9 mouse cellular contexts compared by ENCODE assay signal in the genomic region with DNA sequence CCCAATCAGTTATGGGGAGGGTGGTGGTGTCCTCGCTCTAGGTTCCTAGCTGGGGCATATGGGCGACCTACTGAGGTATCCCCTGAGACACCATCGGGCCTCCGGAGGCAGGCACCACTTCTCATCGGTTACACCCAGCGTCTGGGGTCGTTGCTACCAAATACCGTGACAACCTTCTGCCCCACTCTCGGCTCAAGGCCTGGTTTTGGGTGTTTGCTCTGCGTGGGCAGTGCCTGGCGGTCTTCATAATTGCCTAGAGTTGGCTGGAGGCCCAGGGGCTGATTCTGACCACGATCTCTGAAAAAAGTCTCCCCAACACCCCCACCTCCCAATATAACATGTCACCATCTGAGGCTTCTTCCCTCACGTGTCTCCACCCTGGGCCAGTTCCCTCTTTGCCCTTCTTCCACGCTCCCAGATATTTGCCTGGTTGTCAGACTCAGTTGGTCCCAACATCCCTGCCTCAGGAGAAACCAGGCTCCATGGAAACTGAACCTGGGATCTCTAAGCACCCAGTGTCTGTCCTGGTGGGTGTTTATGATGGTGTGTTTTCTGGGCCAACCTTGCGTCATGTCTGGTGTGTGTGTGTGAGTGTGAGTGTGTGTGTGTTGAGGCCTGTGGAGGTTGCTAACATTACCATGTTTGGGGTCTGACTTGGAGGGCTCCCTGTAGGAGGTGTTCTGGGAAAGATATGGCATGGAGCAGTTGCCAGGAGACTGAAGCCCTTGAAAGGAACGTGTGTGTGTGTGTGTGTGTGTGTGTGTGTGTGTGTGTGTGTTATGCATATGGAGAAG. TPM values are rescaled to one million over a fixed set of nuclear protein-coding genes. Genes with fewer than 3 reads are reported as not detected.
A peak's percentile ranks its signal among the peaks of the same experiment; 100 is the strongest.
DNase-seq lines count a peak whose midpoint lies in the region; ATAC-seq and TF ChIP-seq lines count a peak whose summit lies in the region.
"Had no signal": no experiment of that assay in that cellular context is flagged by ENCODE, and none has a peak within 500 bp of the region (broad histone marks: within the 10 kb centered on the region; RNA-seq: fewer than 3 reads in every experiment).

No protein-coding gene starts in this region.

- peak overlapping the region; percentile 86 for H3ac ChIP-seq in C2C12 (ENCODE audit: control insufficient read depth, insufficient read length, low read depth)

- peak overlapping the region; percentile 87 for H3K27ac ChIP-seq in heart, embryonic 10.5 days
- no peak overlapping the region; the same call in 1 of the 2 replicates for H3K27ac ChIP-seq in embryonic facial prominence, embryonic 14.5 days (replicated peaks; ENCODE audit: low read depth, low read length)
- H3K27ac ChIP-seq in hindbrain, embryonic 15.5 days (replicated peaks) = 0 out of 2 replicates have a peak overlapping the region, but pooled peaks have one; percentile 21
- no peak overlapping the region for H3K27ac ChIP-seq in stomach, embryonic 16.5 days (ENCODE audit: low read length)

- no peak for DNase-seq in heart, embryonic 10.5 days (ENCODE audit: low spot score)
- DNase-seq in heart, postnatal 10 days = no peak
- no peak for DNase-seq in embryonic facial prominence, embryonic 14.5 days (ENCODE audit: low spot score)
- peak; percentile 21 for DNase-seq in lung, postnatal 10 days
- no peak for DNase-seq in gastrocnemius, postnatal 25 days

- H3K36me3 ChIP-seq in heart, embryonic 10.5 days = 0 out of 2 replicates have a peak, but pooled peaks cover 3% of the 10 kb centered on the region
- no peaks in the 10 kb centered on the region for H3K36me3 ChIP-seq in C2C12 (ENCODE audit: control insufficient read depth, insufficient read depth)
- H3K36me3 ChIP-seq in embryonic facial prominence, embryonic 14.5 days (ENCODE audit: control insufficient read depth, insufficient read depth, low read length) = peaks cover 4% of the 10 kb centered on the region; the same call in 1 of the 2 replicates
- H3K36me3 ChIP-seq in hindbrain, embryonic 15.5 days = no peaks in the 10 kb centered on the region
- H3K36me3 ChIP-seq in stomach, embryonic 16.5 days (ENCODE audit: control insufficient read depth, insufficient read depth, low read length) = no peaks in the 10 kb centered on the region

- H3K4me3 ChIP-seq in heart, embryonic 10.5 days = peak overlapping the region; percentile 79
- peak overlapping the region; percentile 59 for H3K4me3 ChIP-seq in C2C12 (ENCODE audit: insufficient read depth, poor library complexity, severe bottlenecking)
- H3K4me3 ChIP-seq in embryonic facial prominence, embryonic 14.5 days (ENCODE audit: low read depth, low read length) = peak overlapping the region; percentile 70
- peak overlapping the region; percentile 52 for H3K4me3 ChIP-seq in hindbrain, embryonic 15.5 days
- peak overlapping the region; percentile 71 for H3K4me3 ChIP-seq in stomach, embryonic 16.5 days (replicated peaks; ENCODE audit: low read length)

- intact Hi-C loops in heart, postnatal 10 days (cut with DNase I) = loop anchor here (5.0 kb wide), 1 partner anchor 266 kb away; no protein-coding TSS in a partner anchor

- peaks cover 7% of the 10 kb centered on the region for H3K79me3 ChIP-seq in C2C12 (ENCODE audit: low read depth)

- peak overlapping the region; percentile 93 for H3K4me2 ChIP-seq in embryonic facial prominence, embryonic 14.5 days (ENCODE audit: low read depth, low read length)
- peak overlapping the region; percentile 64 for H3K4me2 ChIP-seq in hindbrain, embryonic 15.5 days
- peak overlapping the region; percentile 94 for H3K4me2 ChIP-seq in stomach, embryonic 16.5 days (ENCODE audit: low read depth, low read length)

- peaks cover 55% of the 10 kb centered on the region for H3K4me1 ChIP-seq in heart, embryonic 10.5 days
- peaks cover 12% of the 10 kb centered on the region; the same call in 1 of the 2 replicates for H3K4me1 ChIP-seq in embryonic facial prominence, embryonic 14.5 days (ENCODE audit: control insufficient read depth, insufficient read depth, low read length)
- peaks cover 44% of the 10 kb centered on the region for H3K4me1 ChIP-seq in hindbrain, embryonic 15.5 days (replicated peaks)
- H3K4me1 ChIP-seq in stomach, embryonic 16.5 days (ENCODE audit: control insufficient read depth, insufficient read depth, low read length) = peaks cover 29% of the 10 kb centered on the region

- no peaks in the 10 kb centered on the region for H3K9me3 ChIP-seq in heart, embryonic 10.5 days
- H3K9me3 ChIP-seq in embryonic facial prominence, embryonic 14.5 days (ENCODE audit: control insufficient read depth, low read length) = no peaks in the 10 kb centered on the region
- no peaks in the 10 kb centered on the region for H3K9me3 ChIP-seq in hindbrain, embryonic 15.5 days
- H3K9me3 ChIP-seq in stomach, embryonic 16.5 days (replicated peaks; ENCODE audit: control insufficient read depth, low read length) = no peaks in the 10 kb centered on the region

- TF ChIP-seq CTCF in C2C12 (IDR thresholded peaks at IDR 0.05; ENCODE audit: control insufficient read depth, insufficient read depth, insufficient read length) = no peak

- peak overlapping the region; percentile 67 for H3K9ac ChIP-seq in embryonic facial prominence, embryonic 14.5 days (ENCODE audit: low read depth, low read length)
- H3K9ac ChIP-seq in hindbrain, embryonic 15.5 days = peak overlapping the region; percentile 46
- peak overlapping the region; percentile 81 for H3K9ac ChIP-seq in stomach, embryonic 16.5 days (ENCODE audit: low read length)

- H3K79me2 ChIP-seq in C2C12 (ENCODE audit: control insufficient read depth, insufficient read depth) = peaks cover 16% of the 10 kb centered on the region

- no peak for ATAC-seq in embryonic facial prominence, embryonic 14.5 days (ENCODE audit: low read depth)
- peak; percentile 4 for ATAC-seq in hindbrain, embryonic 15.5 days (ENCODE audit: low FRiP score, low read depth)
- ATAC-seq in stomach, embryonic 16.5 days (ENCODE audit: insufficient read depth, low FRiP score) = no peak

- 24% methylated on average over 16 of the region's 16 CpGs for WGBS in heart, embryonic 10.5 days
- 14% methylated on average over 16 of the region's 16 CpGs for WGBS in embryonic facial prominence, embryonic 14.5 days
- 5% methylated on average over 16 of the region's 16 CpGs for WGBS in hindbrain, embryonic 15.5 days
- 14% methylated on average over 16 of the region's 16 CpGs for WGBS in stomach, embryonic 16.5 days

- H3K27me3 ChIP-seq in heart, embryonic 10.5 days (ENCODE audit: insufficient read depth, poor library complexity, severe bottlenecking) = peaks cover 48% of the 10 kb centered on the region
- H3K27me3 ChIP-seq in C2C12 (ENCODE audit: control insufficient read depth, insufficient read depth, insufficient read length) = no peaks in the 10 kb centered on the region
- no peaks in the 10 kb centered on the region for H3K27me3 ChIP-seq in embryonic facial prominence, embryonic 14.5 days (replicated peaks; ENCODE audit: control insufficient read depth, insufficient read depth, low read length)
- H3K27me3 ChIP-seq in hindbrain, embryonic 15.5 days = no peaks in the 10 kb centered on the region
- no peaks in the 10 kb centered on the region for H3K27me3 ChIP-seq in stomach, embryonic 16.5 days (ENCODE audit: control insufficient read depth, insufficient read depth, low read length)

RNA-seq across cellular contexts. Expression of gene Atp1a2, which starts 15.1 kb away (rescaled TPM):
- polyA plus RNA-seq in heart, embryonic 10.5 days (2016; fragmentation: Nextera tagmentation; extraction: Ambion mirVana) = 8.7 and 22.5 TPM in 2 replicates
- total RNA-seq in heart, postnatal 10 days (2021) = 100 to 1,000 TPM; 228 to 235 TPM
- polyA plus RNA-seq in C2C12 (2012; fragmentation: generic; extraction: Trizol) = 0.76 TPM
- 5.6 and 6.2 TPM in 2 replicates for polyA plus RNA-seq in embryonic facial prominence, embryonic 14.5 days (2014; fragmentation: Nextera tagmentation; extraction: Ambion mirVana)
- 74.3 and 75.8 TPM in 2 replicates for polyA plus RNA-seq in hindbrain, embryonic 15.5 days (2015; fragmentation: Nextera tagmentation; extraction: Ambion mirVana)
- 5.7 and 7.5 TPM in 2 replicates for polyA plus RNA-seq in stomach, embryonic 16.5 days (2015; fragmentation: Nextera tagmentation; extraction: Ambion mirVana)
- total RNA-seq in gastrocnemius, postnatal 25 days (2021) = 1,000 to 10,000 TPM; 1,026 to 1,397 TPM

RNA-seq across cellular contexts. Expression of gene Kcnj9, which starts 16.2 kb away (rescaled TPM):
- polyA plus RNA-seq in heart, embryonic 10.5 days (2016; fragmentation: Nextera tagmentation; extraction: Ambion mirVana) = not detected in 2 replicates
- total RNA-seq in heart, postnatal 10 days (2021) = not detected
- polyA plus RNA-seq in C2C12 (2012; fragmentation: generic; extraction: Trizol) = 0.06 TPM
- 0.06 TPM in 1 of 2 replicates, not detected in the other for polyA plus RNA-seq in embryonic facial prominence, embryonic 14.5 days (2014; fragmentation: Nextera tagmentation; extraction: Ambion mirVana)
- polyA plus RNA-seq in hindbrain, embryonic 15.5 days (2015; fragmentation: Nextera tagmentation; extraction: Ambion mirVana) = 4.1 and 4.3 TPM in 2 replicates
- polyA plus RNA-seq in stomach, embryonic 16.5 days (2015; fragmentation: Nextera tagmentation; extraction: Ambion mirVana) = 0.07 TPM in 1 of 2 replicates, not detected in the other
- not detected for total RNA-seq in gastrocnemius, postnatal 25 days (2021)

RNA-seq across cellular contexts. Expression of gene Kcnj10, which starts 28.0 kb away (rescaled TPM):
- 0.09 TPM in 1 of 2 replicates, not detected in the other for polyA plus RNA-seq in heart, embryonic 10.5 days (2016; fragmentation: Nextera tagmentation; extraction: Ambion mirVana)
- under 1 TPM; 0.05 to 0.19 TPM for total RNA-seq in heart, postnatal 10 days (2021)
- polyA plus RNA-seq in C2C12 (2012; fragmentation: generic; extraction: Trizol) = not detected
- 0.18 and 0.28 TPM in 2 replicates for polyA plus RNA-seq in embryonic facial prominence, embryonic 14.5 days (2014; fragmentation: Nextera tagmentation; extraction: Ambion mirVana)
- polyA plus RNA-seq in hindbrain, embryonic 15.5 days (2015; fragmentation: Nextera tagmentation; extraction: Ambion mirVana) = 2.9 and 3.0 TPM in 2 replicates
- polyA plus RNA-seq in stomach, embryonic 16.5 days (2015; fragmentation: Nextera tagmentation; extraction: Ambion mirVana) = 0.07 and 0.19 TPM in 2 replicates
- total RNA-seq in gastrocnemius, postnatal 25 days (2021) = under 1 TPM; 0.08 to 0.13 TPM

RNA-seq across cellular contexts. Expression of gene Igsf8, which starts 51.5 kb away (rescaled TPM):
- polyA plus RNA-seq in heart, embryonic 10.5 days (2016; fragmentation: Nextera tagmentation; extraction: Ambion mirVana) = 30.1 and 33.2 TPM in 2 replicates
- 10 to 100 TPM; 13.6 to 17.1 TPM for total RNA-seq in heart, postnatal 10 days (2021)
- polyA plus RNA-seq in C2C12 (2012; fragmentation: generic; extraction: Trizol) = 95.3 TPM
- 57.2 and 60.4 TPM in 2 replicates for polyA plus RNA-seq in embryonic facial prominence, embryonic 14.5 days (2014; fragmentation: Nextera tagmentation; extraction: Ambion mirVana)
- 75.3 and 79.0 TPM in 2 replicates for polyA plus RNA-seq in hindbrain, embryonic 15.5 days (2015; fragmentation: Nextera tagmentation; extraction: Ambion mirVana)
- polyA plus RNA-seq in stomach, embryonic 16.5 days (2015; fragmentation: Nextera tagmentation; extraction: Ambion mirVana) = 27.8 and 35.0 TPM in 2 replicates
- total RNA-seq in gastrocnemius, postnatal 25 days (2021) = 10 to 100 TPM in 1 of 2 experiments, 1 to 10 TPM in 1; 9.2 to 10.7 TPM

RNA-seq across cellular contexts. Expression of gene Atp1a4, which starts 54.8 kb away (rescaled TPM):
- 0.09 and 0.12 TPM in 2 replicates for polyA plus RNA-seq in heart, embryonic 10.5 days (2016; fragmentation: Nextera tagmentation; extraction: Ambion mirVana)
- not detected for total RNA-seq in heart, postnatal 10 days (2021)
- not detected for polyA plus RNA-seq in C2C12 (2012; fragmentation: generic; extraction: Trizol)
- 0.05 TPM in 1 of 2 replicates, not detected in the other for polyA plus RNA-seq in embryonic facial prominence, embryonic 14.5 days (2014; fragmentation: Nextera tagmentation; extraction: Ambion mirVana)
- polyA plus RNA-seq in hindbrain, embryonic 15.5 days (2015; fragmentation: Nextera tagmentation; extraction: Ambion mirVana) = 0.05 and 0.06 TPM in 2 replicates
- polyA plus RNA-seq in stomach, embryonic 16.5 days (2015; fragmentation: Nextera tagmentation; extraction: Ambion mirVana) = 0.04 TPM in 1 of 2 replicates, not detected in the other
- under 1 TPM; 0.59 to 0.88 TPM for total RNA-seq in gastrocnemius, postnatal 25 days (2021)
- total RNA-seq: layer of hippocampus, adult 18-20 months had no signal

Comparison
In these comparisons a context has a peak if more than half of its experiments do, and no peak if none do; other contexts are left out.
1. H3K27ac ChIP-seq: peak in heart, embryonic 10.5 days (single experiment) and hindbrain, embryonic 15.5 days (single experiment); none in embryonic facial prominence, embryonic 14.5 days (single experiment) and stomach, embryonic 16.5 days (single experiment).
2. Peak in every context shown above with its lines, with median percentiles within 50 percentile points of each other: H3K4me3 ChIP-seq, H3K4me2 ChIP-seq and H3K9ac ChIP-seq.